Mouse (Mus musculus): ENCODE data around the gene Bri3bp.
"Not testable (repeated sequence)": the region's sequence is repeated elsewhere in the genome, so short reads cannot be mapped to it uniquely, and the experiment has no call there.

- TF ChIP-seq CTCF (IDR thresholded peaks at IDR 0.05; ENCODE audit: low read depth, low read length); POLR2A (IDR thresholded peaks at IDR 0.05; ENCODE audit: insufficient read depth, low read length): not testable (repeated sequence)
These were observed 28.8 kb upstream of the Bri3bp start for GRCm38 (mm10) chr5:125412536-125412935.
